Mouse (Mus musculus) adrenal gland, postnatal 4 days (tissue): ENCODE data around the gene Sphk1. TPM values are rescaled to one million over a fixed set of nuclear protein-coding genes. Genes with fewer than 3 reads are reported as not detected.
A peak's percentile ranks its signal among the peaks of the same experiment; 100 is the strongest.

Source experiments
- DNase-seq, 2 experiments: peaks; one replicate each; pipeline ENCODE4 v3.0.0; 2021 to 2022; ENCODE audit warnings: low spot score in 2 of 2, mixed read lengths in 2 of 2
- total RNA-seq, 2 experiments: library from RNA; stranded (reverse); gene quantifications; 2 replicates each; pipeline ENCODE4 v1.2.3; 2021

Sphk1 gene
- total RNA-seq, 2 experiments from 2014 or later, result 5.3 to 6.0 TPM

DNA sequence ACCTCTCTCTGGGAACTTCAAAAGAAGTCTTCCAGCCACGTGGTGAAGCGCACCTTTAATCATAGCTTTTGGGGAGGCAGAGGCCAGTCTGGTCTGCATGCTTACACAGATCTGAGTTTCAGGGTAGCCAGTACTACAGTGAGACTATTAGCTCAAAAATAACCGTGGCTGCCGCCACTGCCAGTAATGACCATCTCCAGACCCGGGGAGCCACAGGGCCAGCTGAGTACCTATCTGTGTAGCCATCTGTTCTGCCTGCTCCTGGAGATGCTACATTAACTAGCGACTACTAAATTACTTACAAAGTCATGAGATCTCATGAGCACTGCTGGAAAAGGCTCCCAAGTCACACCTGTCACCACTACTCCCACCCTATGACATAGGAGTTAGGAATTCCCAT is 44.3 kb downstream of the Sphk1 start:
- no peak for DNase-seq

DNA sequence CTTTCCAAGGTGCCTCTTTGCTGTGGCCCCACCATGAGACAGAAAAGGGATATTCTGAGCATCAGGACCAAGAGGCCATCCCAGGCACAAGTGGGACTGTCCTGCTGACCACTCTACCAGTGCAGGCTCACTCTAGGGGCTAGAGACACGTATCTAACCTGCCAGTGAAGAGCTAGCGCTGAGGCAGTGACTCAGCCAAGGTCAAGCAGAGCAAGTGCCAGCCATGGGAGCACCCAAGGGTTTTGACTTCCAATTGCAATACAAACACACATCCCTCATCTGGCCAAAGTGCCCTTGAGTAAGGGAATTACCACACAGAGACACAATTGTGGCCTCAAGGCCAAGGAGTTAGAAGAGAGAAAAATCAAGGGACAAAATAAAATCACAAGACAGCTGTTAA is 44.7 kb downstream of the Sphk1 start:
- DNase-seq, result no peak

DNA sequence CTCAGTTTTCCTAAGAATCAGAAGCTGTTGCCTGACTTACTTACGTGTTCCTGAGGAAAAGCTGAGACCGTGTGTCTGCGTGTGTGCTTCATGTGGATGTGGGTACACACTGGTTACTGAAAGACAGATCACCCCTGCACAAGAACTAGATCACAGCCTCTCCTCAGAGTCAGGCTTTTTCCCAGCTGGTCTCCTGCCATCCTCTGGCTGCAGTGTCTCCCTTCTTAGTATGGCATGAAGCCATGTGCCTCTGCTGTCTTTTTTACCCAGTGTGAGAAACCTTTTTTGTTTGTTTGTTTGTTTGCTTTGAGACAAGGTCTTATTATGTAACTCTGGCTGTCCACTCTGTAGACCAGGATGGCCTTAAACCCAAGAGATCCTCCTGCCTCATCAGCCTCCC is 48.6 kb downstream of the Sphk1 start:
- no peak for DNase-seq

DNA sequence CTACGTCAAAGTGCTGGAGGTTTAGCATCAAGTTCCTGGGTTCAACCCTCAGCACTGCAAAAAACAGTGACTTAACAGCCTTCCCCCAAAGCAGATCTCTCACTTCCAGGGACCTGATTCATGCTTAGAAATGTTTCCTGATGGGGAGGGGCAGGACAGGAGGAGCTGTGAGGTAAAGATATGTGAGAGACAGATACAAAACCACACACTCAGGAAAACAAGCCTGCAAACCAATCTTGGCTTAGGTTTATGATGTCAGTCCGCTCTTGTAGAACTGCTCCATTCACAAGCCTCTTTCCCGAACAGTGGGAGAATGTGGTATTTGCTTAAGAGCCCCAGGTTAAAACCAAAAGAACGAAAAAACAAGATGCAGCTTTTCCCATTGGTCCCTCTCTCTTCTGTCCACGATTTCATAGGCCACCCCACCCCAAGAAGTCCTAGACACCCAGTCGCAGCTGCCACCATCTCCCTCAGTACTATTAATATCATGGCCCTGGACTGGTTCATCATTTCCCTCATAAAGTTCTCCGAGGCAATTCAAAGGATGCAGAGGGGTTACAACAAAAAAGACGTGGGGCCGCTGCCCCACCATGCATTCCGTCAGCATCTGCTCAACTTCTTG is 49.4 kb downstream of the Sphk1 start:
- no peak for DNase-seq

DNA sequence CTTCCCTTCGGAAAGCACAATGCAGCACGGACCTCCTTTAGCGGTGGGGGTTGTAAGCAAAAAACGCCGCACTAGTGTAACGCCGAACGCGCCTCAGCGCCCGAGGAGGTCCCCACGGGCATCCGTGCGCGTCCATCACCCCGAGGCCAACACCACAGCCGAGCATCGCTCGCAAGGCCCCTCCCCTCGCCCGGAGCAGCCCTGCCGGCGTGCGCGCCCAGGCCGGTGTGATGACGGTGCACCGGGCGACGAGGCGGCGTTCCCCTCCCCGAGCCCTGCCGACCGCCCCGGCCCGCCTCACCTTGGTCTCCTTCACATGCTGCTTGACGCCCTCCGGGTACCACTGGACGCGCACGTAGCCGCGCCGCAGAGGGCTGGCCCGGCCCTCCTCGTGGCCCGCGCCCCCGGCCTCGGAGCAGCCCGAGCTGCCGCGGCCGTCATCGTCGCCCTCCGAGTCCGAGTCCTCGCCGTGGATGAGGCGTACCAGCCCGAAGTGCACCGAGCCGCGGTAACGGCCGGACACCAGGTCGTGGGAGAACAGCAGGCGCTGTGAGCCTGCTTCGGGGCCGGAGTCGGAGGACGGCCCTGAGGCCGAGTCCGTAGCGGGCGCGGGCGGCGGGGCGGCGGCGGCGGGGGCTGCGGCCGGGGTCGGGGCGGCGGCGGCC is 50.1 kb downstream of the Sphk1 start:
- DNase-seq, result peak in 1 of 2 experiments; percentile 33

DNA sequence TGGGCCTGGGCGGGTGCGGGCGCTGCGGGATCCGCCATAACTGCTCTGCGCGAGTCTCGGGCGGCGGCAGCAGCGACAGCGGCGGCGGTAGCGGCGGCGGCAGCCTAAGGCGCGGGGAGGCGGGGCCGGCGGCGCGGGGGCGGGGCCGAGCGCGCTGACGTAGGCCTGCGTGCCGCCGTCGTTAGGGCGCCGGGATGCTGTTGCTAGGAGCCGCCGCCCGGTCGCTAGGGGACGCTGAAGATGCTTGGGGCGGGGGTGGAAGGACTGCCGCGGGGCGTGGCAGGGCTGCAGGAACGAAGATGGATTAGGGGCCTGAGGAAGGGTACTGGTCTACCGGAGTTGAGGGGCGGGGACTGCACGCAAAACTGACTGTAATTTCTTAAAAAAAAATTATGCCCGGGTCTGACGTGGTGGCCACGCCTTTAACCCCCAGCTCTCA is 50.7 kb downstream of the Sphk1 start, which contains the start of gene Ube2o:
TSS of gene Ube2o (minus strand) at position 72 of the 439 bp plus-strand sequence.
- peak; percentile 69 to 80 for DNase-seq

DNA sequence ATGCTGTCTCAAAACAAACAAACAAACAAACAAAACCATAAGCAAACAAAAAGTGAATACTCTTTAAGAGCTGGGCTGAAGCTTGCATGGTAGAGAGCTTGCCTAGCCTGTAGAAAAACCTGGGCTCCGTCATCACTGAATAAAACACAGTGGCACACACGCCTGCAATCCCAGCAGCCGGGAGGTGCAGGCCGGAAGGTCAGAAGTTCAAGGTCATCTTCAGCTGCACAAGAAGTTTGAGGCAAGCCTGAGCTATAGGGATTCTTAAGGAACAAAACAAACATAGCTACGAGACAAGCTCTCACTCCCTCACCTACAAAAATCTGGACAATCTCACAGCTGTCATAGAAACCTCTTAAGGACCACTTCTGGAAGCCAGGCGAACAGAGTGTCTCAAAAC is 55.0 kb downstream of the Sphk1 start:
- no peak for DNase-seq

Other genes with a start within 250 kb of the Sphk1 start
- under 1 TPM; 0.20 to 0.28 TPM for gene Galr2, start 250.0 kb upstream of the Sphk1 start, total RNA-seq
- gene Exoc7, start 223.7 kb upstream of the Sphk1 start, total RNA-seq, result 10 to 100 TPM; 80.2 to 88.5 TPM
- gene Foxj1, start 195.5 kb upstream of the Sphk1 start, total RNA-seq, result under 1 TPM; 0.37 to 0.90 TPM
- gene Rnf157, start 117.9 kb upstream of the Sphk1 start, total RNA-seq, result 10 to 100 TPM; 20.0 to 22.0 TPM
- 10 to 100 TPM; 62.1 to 63.9 TPM for gene Ubald2, start 96.8 kb upstream of the Sphk1 start, total RNA-seq
- under 1 TPM in 1 of 2 experiments, not detected in 1; 0.14 TPM for gene Qrich2, start 64.7 kb upstream of the Sphk1 start, total RNA-seq
- 100 to 1,000 TPM in 1 of 2 experiments, 10 to 100 TPM in 1; 95.7 to 103 TPM for gene Prpsap1, start 36.7 kb upstream of the Sphk1 start, total RNA-seq
- gene Ube2o, start 50.5 kb downstream of the Sphk1 start, total RNA-seq, result 10 to 100 TPM; 32.6 to 39.0 TPM
- gene Aanat, start 55.5 kb downstream of the Sphk1 start, total RNA-seq, result not detected
- 10 to 100 TPM; 18.0 TPM for gene Rhbdf2, start 96.1 kb downstream of the Sphk1 start, total RNA-seq
- 1 to 10 TPM; 5.2 to 5.5 TPM for gene Prcd, start 122.6 kb downstream of the Sphk1 start, total RNA-seq
- 10 to 100 TPM; 39.7 to 43.6 TPM for gene Cygb, start 123.4 kb downstream of the Sphk1 start, total RNA-seq
- gene St6galnac1, start 244.6 kb downstream of the Sphk1 start, total RNA-seq, result under 1 TPM; 0.17 to 0.37 TPM